Mouse (Mus musculus): ENCODE results near the gene Pank2. TPM values are rescaled to one million over a fixed set of nuclear protein-coding genes. Genes with fewer than 3 reads are reported as not detected.

The Pank2 gene
- polyA plus RNA-seq, 1 experiment from 2014 or later = 21.7 TPM

GRCm38 (mm10) chr2:131232558-131232957, 29.7 kb upstream of the Pank2 start:
- peak; percentile 56 for ATAC-seq (ENCODE audit: insufficient read depth)
- WGBS (ENCODE audit: insufficient replicate concordance) = 52% methylated on average over 2 of the region's 2 CpGs

GRCm38 (mm10) chr2:131233307-131234126, 28.8 kb upstream of the Pank2 start, which contains the start of gene Mavs:
TSS of gene Mavs (plus strand) at chr2:131234063.
- Histone ChIP-seq H3K27me3 (0 out of 2 replicates have a peak, but pooled peaks cover 6% of the 10 kb centered on the region), H3K27ac (replicated peaks) (peak within 1 kb of the TSS; percentile 96), H3K36me3 (replicated peaks) (peaks cover 28% of the 10 kb centered on the region), H3K9ac (peak within 1 kb of the TSS; percentile 89), H3K4me2 (peak within 1 kb of the TSS; percentile 85), H3K4me3 (replicated peaks) (peak within 1 kb of the TSS; percentile 76), H3K9me3 (replicated peaks) (no peaks in the 10 kb centered on the region), H3K4me1 (replicated peaks) (peaks cover 53% of the 10 kb centered on the region)
- WGBS (ENCODE audit: insufficient replicate concordance) = 16% methylated on average over 29 of the region's 29 CpGs
- peak; percentile 98 for ATAC-seq (ENCODE audit: insufficient read depth)

More at GRCm38 (mm10) chr2:131232558-131232957, 29.7 kb upstream of the Pank2 start:
- Histone ChIP-seq H3K9me3 (replicated peaks) (no peaks in the 10 kb centered on the region), H3K4me2 (peak overlapping the region; percentile 85), H3K27ac (replicated peaks) (peak overlapping the region; percentile 87), H3K36me3 (replicated peaks) (peaks cover 21% of the 10 kb centered on the region), H3K9ac (0 out of 2 replicates have a peak overlapping the region, but pooled peaks have one; percentile 57), H3K4me1 (replicated peaks) (peaks cover 60% of the 10 kb centered on the region), H3K4me3 (replicated peaks) (no peak overlapping the region), H3K27me3 (0 out of 2 replicates have a peak, but pooled peaks cover 6% of the 10 kb centered on the region)

- Histone ChIP-seq H3K4me3 (replicated peaks) (peak overlapping the region; percentile 76), H3K27ac (replicated peaks) (peak overlapping the region; percentile 96), H3K4me1 (replicated peaks) (peaks cover 60% of the 10 kb centered on the region), H3K9me3 (replicated peaks) (no peaks in the 10 kb centered on the region), H3K27me3 (0 out of 2 replicates have a peak, but pooled peaks cover 2% of the 10 kb centered on the region), H3K36me3 (replicated peaks) (peaks cover 35% of the 10 kb centered on the region), H3K9ac (peak overlapping the region; percentile 89), H3K4me2 (peak overlapping the region; percentile 85)
- peak; percentile 51 for ATAC-seq (ENCODE audit: insufficient read depth)
- 6% methylated on average over 28 of the region's 28 CpGs for WGBS (ENCODE audit: insufficient replicate concordance)
Measured at GRCm38 (mm10) chr2:131234127-131234650, 28.1 kb upstream of the Pank2 start.

GRCm38 (mm10) chr2:131234970-131235635, 27.2 kb upstream of the Pank2 start:
- no peak for ATAC-seq (ENCODE audit: insufficient read depth)
- peak overlapping the region; percentile 89 for H3K9ac ChIP-seq
- peak overlapping the region; percentile 96 for H3K27ac ChIP-seq (replicated peaks)
- peaks cover 44% of the 10 kb centered on the region for H3K36me3 ChIP-seq (replicated peaks)
- peak overlapping the region; percentile 85 for H3K4me2 ChIP-seq
- H3K4me1 ChIP-seq (replicated peaks) = peaks cover 68% of the 10 kb centered on the region
- WGBS (ENCODE audit: insufficient replicate concordance) = 34% methylated on average over 7 of the region's 7 CpGs
- no peaks in the 10 kb centered on the region for H3K27me3 ChIP-seq
- peak overlapping the region; percentile 76 for H3K4me3 ChIP-seq (replicated peaks)
- no peaks in the 10 kb centered on the region for H3K9me3 ChIP-seq (replicated peaks)

GRCm38 (mm10) chr2:131242180-131242579, 20.1 kb upstream of the Pank2 start:
- H3K9ac ChIP-seq = no peak overlapping the region
- ATAC-seq (ENCODE audit: insufficient read depth) = no peak
- H3K4me2 ChIP-seq = no peak overlapping the region
- peaks cover 96% of the 10 kb centered on the region for H3K36me3 ChIP-seq (replicated peaks)
- H3K4me1 ChIP-seq (replicated peaks) = peaks cover 52% of the 10 kb centered on the region
- H3K9me3 ChIP-seq (replicated peaks) = no peaks in the 10 kb centered on the region
- no peaks in the 10 kb centered on the region for H3K27me3 ChIP-seq
- H3K4me3 ChIP-seq (replicated peaks) = no peak overlapping the region
- H3K27ac ChIP-seq (replicated peaks) = peak overlapping the region; percentile 38; the same call in 1 of the 2 replicates

- Histone ChIP-seq H3K4me1 (replicated peaks) (peaks cover 52% of the 10 kb centered on the region), H3K27ac (replicated peaks) (peak overlapping the region; percentile 3), H3K4me2 (no peak overlapping the region), H3K27me3 (no peaks in the 10 kb centered on the region), H3K36me3 (replicated peaks) (peaks cover 96% of the 10 kb centered on the region), H3K9ac (no peak overlapping the region), H3K4me3 (replicated peaks) (no peak overlapping the region), H3K9me3 (replicated peaks) (no peaks in the 10 kb centered on the region)
- WGBS (ENCODE audit: insufficient replicate concordance) = 28% methylated on average over 7 of the region's 7 CpGs
- peak; percentile 30; the same call in 1 of the 2 replicates for ATAC-seq (ENCODE audit: insufficient read depth)
Measured at GRCm38 (mm10) chr2:131242929-131243328, 19.4 kb upstream of the Pank2 start.

- peak overlapping the region; percentile 36 for H3K4me2 ChIP-seq
- H3K9ac ChIP-seq = no peak overlapping the region
- ATAC-seq (ENCODE audit: insufficient read depth) = peak; percentile 89
- H3K36me3 ChIP-seq (replicated peaks) = peaks cover 8% of the 10 kb centered on the region; the same call in 1 of the 2 replicates
- WGBS (ENCODE audit: insufficient replicate concordance) = 4% methylated on average over 7 of the region's 7 CpGs
- H3K9me3 ChIP-seq (replicated peaks) = no peaks in the 10 kb centered on the region
- H3K27me3 ChIP-seq = no peaks in the 10 kb centered on the region
- H3K27ac ChIP-seq (replicated peaks) = peak overlapping the region; percentile 70
- H3K4me1 ChIP-seq (replicated peaks) = peaks cover 66% of the 10 kb centered on the region
- H3K4me3 ChIP-seq (replicated peaks) = peak overlapping the region; percentile 9; the same call in 1 of the 2 replicates
Measured at GRCm38 (mm10) chr2:131253681-131254328, 8.5 kb upstream of the Pank2 start.

- H3K27ac ChIP-seq (replicated peaks) = peak overlapping the region; percentile 70
- 49% methylated on average over 2 of the region's 2 CpGs for WGBS (ENCODE audit: insufficient replicate concordance)
- H3K4me1 ChIP-seq (replicated peaks) = peaks cover 66% of the 10 kb centered on the region
- H3K9me3 ChIP-seq (replicated peaks) = no peaks in the 10 kb centered on the region
- no peak for ATAC-seq (ENCODE audit: insufficient read depth)
- H3K4me3 ChIP-seq (replicated peaks) = peak overlapping the region; percentile 9; the same call in 1 of the 2 replicates
- no peaks in the 10 kb centered on the region for H3K27me3 ChIP-seq
- H3K9ac ChIP-seq = no peak overlapping the region
- peak overlapping the region; percentile 36 for H3K4me2 ChIP-seq
- H3K36me3 ChIP-seq (replicated peaks) = peaks cover 3% of the 10 kb centered on the region; the same call in 1 of the 2 replicates
Measured at GRCm38 (mm10) chr2:131254329-131254713, 8.0 kb upstream of the Pank2 start.

- 50% methylated on average over 3 of the region's 3 CpGs for WGBS (ENCODE audit: insufficient replicate concordance)
- H3K9ac ChIP-seq = no peak overlapping the region
Measured at GRCm38 (mm10) chr2:131255738-131256137, 6.6 kb upstream of the Pank2 start.

GRCm38 (mm10) chr2:131258693-131259092, 3.6 kb upstream of the Pank2 start:
- no peak for ATAC-seq (ENCODE audit: insufficient read depth)
- H3K27me3 ChIP-seq = no peaks in the 10 kb centered on the region
- no peak overlapping the region for H3K4me3 ChIP-seq (replicated peaks)
- peaks cover 80% of the 10 kb centered on the region for H3K4me1 ChIP-seq (replicated peaks)
- H3K36me3 ChIP-seq (replicated peaks) = no peaks in the 10 kb centered on the region
- H3K4me2 ChIP-seq = no peak overlapping the region
- H3K9ac ChIP-seq = no peak overlapping the region
- 64% methylated on average over 8 of the region's 8 CpGs for WGBS (ENCODE audit: insufficient replicate concordance)
- no peaks in the 10 kb centered on the region for H3K9me3 ChIP-seq (replicated peaks)
- 0 out of 2 replicates have a peak overlapping the region, but pooled peaks have one; percentile 35 for H3K27ac ChIP-seq (replicated peaks)

More at GRCm38 (mm10) chr2:131255738-131256137, 6.6 kb upstream of the Pank2 start:
- no peaks in the 10 kb centered on the region for H3K36me3 ChIP-seq (replicated peaks)
- H3K27me3 ChIP-seq = no peaks in the 10 kb centered on the region
- H3K9me3 ChIP-seq (replicated peaks) = no peaks in the 10 kb centered on the region
- H3K27ac ChIP-seq (replicated peaks) = no peak overlapping the region
- no peak overlapping the region for H3K4me3 ChIP-seq (replicated peaks)
- H3K4me1 ChIP-seq (replicated peaks) = peaks cover 78% of the 10 kb centered on the region
- no peak overlapping the region for H3K4me2 ChIP-seq
- ATAC-seq (ENCODE audit: insufficient read depth) = no peak
